Mouse (Mus musculus) midbrain, embryonic 13.5 days (tissue): ENCODE data around the gene Tapbp. TPM values are rescaled to one million over a fixed set of nuclear protein-coding genes. Genes with fewer than 3 reads are reported as not detected.
"Not testable (repeated sequence)": the region's sequence is repeated elsewhere in the genome, so short reads cannot be mapped to it uniquely, and the experiment has no call there.

ENCODE experiments used
- ATAC-seq: fragments of 200-750 bp; cut with Nextera tagmentation; 2 replicates; pipeline ENCODE4 v1.8.0; 2017; ENCODE audit warnings: mild to moderate bottlenecking, moderate TSS enrichment, moderate library complexity
- H3K27ac ChIP-seq: fragments of 300-500 bp; sonication (generic); 2 replicates; pipeline ENCODE4 v1.5.1; 2015; ENCODE audit warnings: inconsistent platforms, mild to moderate bottlenecking, moderate library complexity
- H3K27me3 ChIP-seq: fragments of 300-500 bp; sonication (generic); 2 replicates; pipeline ENCODE4 v1.6.1; 2015; ENCODE audit warnings: mild to moderate bottlenecking, inconsistent platforms
- H3K36me3 ChIP-seq: fragments of 300-500 bp; sonication (generic); 2 replicates; pipeline ENCODE4 v1.6.1; 2015; ENCODE audit warnings: mild to moderate bottlenecking, inconsistent platforms
- H3K4me1 ChIP-seq: fragments of 300-500 bp; sonication (generic); replicated peaks from 2 replicates; pipeline ENCODE4 v1.6.1; 2015; ENCODE audit warnings: inconsistent platforms
- H3K4me2 ChIP-seq: fragments of 300-500 bp; sonication (generic); replicated peaks from 2 replicates; pipeline ENCODE4 v1.6.1; 2015; ENCODE audit warnings: moderate library complexity, mild to moderate bottlenecking, inconsistent platforms
- H3K4me3 ChIP-seq: fragments of 300-500 bp; sonication (generic); replicated peaks from 2 replicates; pipeline ENCODE4 v1.5.1; 2015; ENCODE audit warnings: mild to moderate bottlenecking, inconsistent platforms
- H3K9ac ChIP-seq: fragments of 300-500 bp; sonication (generic); replicated peaks from 2 replicates; pipeline ENCODE4 v1.6.1; 2015; ENCODE audit warnings: mild to moderate bottlenecking, inconsistent platforms
- H3K9me3 ChIP-seq: fragments of 300-500 bp; sonication (generic); 2 replicates; pipeline ENCODE4 v1.6.1; 2016; ENCODE audit warnings: mild to moderate bottlenecking, inconsistent platforms
- WGBS: fragments of 180-500 bp; shearing (Covaris S2); methylation state at CpG from one replicate; pipeline ENCODE4 v1.1.7; 2015; 5-methylcytosine and 5-hydroxymethylcytosine counted together
- polyA plus RNA-seq: library from polyadenylated mRNA; unstranded; fragments of >200 nt; fragmentation: Nextera tagmentation; extraction: Ambion mirVana; gene quantifications from 2 replicates; pipeline ENCODE4 v1.2.1, GENCODE M21; 2015

Tapbp gene
- polyA plus RNA-seq, 1 experiment from 2014 or later, result 19.6 TPM

DNA sequence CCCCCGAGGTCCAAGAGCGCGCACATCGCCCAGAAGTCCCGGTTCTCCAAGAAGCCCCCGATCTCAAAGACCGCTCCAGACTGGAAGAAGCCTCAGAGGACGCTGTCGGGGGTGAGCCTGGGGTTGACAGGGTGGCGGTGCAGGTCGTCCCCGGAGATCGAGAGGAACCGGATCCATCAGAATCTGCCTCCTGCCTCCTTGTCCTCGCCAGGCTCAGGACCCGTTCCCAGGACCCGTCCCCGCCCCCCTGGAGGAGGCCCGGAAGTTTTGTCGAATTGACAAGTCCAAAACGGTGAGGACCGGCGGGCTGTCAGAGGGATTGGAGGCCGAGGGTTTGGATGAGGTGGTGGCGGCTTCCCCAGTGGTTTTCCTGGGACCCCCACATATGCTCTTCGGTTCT lies 25.3 kb downstream of the Tapbp start:
- H3K4me3 ChIP-seq, result peak overlapping the region; percentile 88
- no peak overlapping the region; the same call in 1 of the 2 replicates for H3K27ac ChIP-seq
- no peaks in the 10 kb centered on the region for H3K27me3 ChIP-seq
- peaks cover 26% of the 10 kb centered on the region for H3K4me1 ChIP-seq
- ATAC-seq, result peak; percentile 35
- H3K36me3 ChIP-seq, result peaks cover 60% of the 10 kb centered on the region
- WGBS, result 3% methylated on average over 26 of the region's 26 CpGs
- peak overlapping the region; percentile 85 for H3K9ac ChIP-seq
- H3K4me2 ChIP-seq, result peak overlapping the region; percentile 99
- no peaks in the 10 kb centered on the region for H3K9me3 ChIP-seq

DNA sequence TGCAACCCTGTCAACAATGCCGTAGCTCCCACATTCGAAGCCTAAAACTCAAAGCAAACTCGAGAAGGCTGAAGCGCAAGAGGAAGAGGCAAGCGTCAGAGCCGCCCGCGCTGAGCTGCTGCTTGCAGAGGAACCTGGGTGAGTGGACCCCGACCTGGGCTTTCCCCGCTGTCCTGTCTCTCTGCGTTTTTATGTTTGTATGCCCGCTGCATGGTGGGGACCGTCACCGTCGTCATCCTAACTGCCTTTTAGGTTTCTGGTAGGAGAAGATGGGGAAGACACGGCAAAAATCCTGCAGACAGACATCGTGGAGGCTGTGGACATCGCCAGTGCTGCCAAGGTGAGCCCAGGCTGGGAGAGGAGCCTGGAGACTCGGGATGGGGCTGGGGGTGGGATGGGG lies 25.7 kb downstream of the Tapbp start:
- peak overlapping the region; percentile 85 for H3K9ac ChIP-seq
- H3K4me2 ChIP-seq, result peak overlapping the region; percentile 99
- H3K36me3 ChIP-seq, result peaks cover 61% of the 10 kb centered on the region
- H3K4me1 ChIP-seq, result peaks cover 26% of the 10 kb centered on the region
- WGBS, result 59% methylated on average over 19 of the region's 19 CpGs
- no peaks in the 10 kb centered on the region for H3K27me3 ChIP-seq
- H3K9me3 ChIP-seq, result no peaks in the 10 kb centered on the region
- peak overlapping the region; percentile 88 for H3K4me3 ChIP-seq
- no peak for ATAC-seq
- no peak overlapping the region for H3K27ac ChIP-seq

DNA sequence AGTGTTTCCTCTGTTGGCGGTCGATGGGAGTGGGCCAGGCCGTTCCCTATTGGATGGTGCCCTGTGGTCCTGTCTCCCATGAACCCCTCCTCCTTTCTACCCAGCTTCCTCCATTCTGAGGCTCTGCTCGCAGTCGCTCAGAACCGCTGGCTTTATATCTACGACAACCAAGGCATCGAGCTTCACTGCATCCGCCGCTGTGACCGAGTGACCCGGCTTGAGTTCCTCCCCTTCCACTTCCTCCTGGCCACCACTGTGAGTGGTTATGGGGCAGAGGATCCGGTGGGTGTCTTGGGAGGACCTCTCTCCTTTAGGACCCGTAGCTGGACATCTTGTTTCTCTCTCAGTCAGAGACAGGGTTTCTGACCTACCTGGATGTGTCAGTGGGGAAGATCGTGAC lies 27.8 kb downstream of the Tapbp start:
- no peak overlapping the region for H3K27ac ChIP-seq
- peaks cover 62% of the 10 kb centered on the region for H3K36me3 ChIP-seq
- WGBS, result 92% methylated on average over 15 of the region's 15 CpGs
- no peak for ATAC-seq
- no peaks in the 10 kb centered on the region for H3K9me3 ChIP-seq
- no peaks in the 10 kb centered on the region for H3K27me3 ChIP-seq
- peaks cover 26% of the 10 kb centered on the region for H3K4me1 ChIP-seq
- H3K9ac ChIP-seq, result no peak overlapping the region
- no peak overlapping the region for H3K4me2 ChIP-seq
- no peak overlapping the region for H3K4me3 ChIP-seq

DNA sequence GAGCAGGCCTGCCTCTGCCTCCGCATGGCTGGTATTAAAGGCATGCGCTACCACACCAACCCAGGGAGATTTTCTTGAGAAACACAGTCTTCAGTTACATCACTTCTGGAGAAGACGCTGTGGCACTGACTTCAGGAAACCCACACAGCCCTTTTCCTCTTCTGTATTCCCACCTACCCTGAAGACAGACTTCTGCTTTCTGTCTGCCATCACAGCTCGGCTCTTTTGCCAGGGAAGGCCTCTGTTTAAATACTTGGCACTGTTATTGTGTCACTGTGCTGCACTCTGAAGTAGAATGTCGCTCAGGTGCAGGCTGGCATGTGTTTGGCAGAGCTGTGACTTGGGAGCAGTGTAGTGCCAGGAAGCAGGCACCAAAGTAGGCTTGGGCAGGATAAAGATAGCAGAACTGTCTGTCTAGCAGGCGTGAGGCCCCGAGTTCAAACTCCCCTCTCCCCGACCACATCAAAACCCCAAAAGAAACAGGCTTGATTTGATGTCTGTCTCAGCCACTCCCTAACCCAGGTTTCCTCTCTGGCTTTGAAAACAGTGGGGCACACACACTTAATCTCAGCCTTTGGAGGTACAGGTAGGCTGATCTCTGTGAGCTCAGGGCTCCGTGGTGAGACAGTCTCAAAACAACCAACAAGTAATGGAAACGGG lies 31.9 kb downstream of the Tapbp start:
- no peak for ATAC-seq
- Histone ChIP-seq H3K4me3 (no peak overlapping the region), H3K36me3 (peaks cover 82% of the 10 kb centered on the region), H3K4me1 (peaks cover 39% of the 10 kb centered on the region), H3K27me3 (no peaks in the 10 kb centered on the region), H3K4me2 (no peak overlapping the region), H3K27ac (no peak overlapping the region), H3K9me3 (no peaks in the 10 kb centered on the region), H3K9ac (no peak overlapping the region)
- 93% methylated on average over 10 of the region's 10 CpGs for WGBS

DNA sequence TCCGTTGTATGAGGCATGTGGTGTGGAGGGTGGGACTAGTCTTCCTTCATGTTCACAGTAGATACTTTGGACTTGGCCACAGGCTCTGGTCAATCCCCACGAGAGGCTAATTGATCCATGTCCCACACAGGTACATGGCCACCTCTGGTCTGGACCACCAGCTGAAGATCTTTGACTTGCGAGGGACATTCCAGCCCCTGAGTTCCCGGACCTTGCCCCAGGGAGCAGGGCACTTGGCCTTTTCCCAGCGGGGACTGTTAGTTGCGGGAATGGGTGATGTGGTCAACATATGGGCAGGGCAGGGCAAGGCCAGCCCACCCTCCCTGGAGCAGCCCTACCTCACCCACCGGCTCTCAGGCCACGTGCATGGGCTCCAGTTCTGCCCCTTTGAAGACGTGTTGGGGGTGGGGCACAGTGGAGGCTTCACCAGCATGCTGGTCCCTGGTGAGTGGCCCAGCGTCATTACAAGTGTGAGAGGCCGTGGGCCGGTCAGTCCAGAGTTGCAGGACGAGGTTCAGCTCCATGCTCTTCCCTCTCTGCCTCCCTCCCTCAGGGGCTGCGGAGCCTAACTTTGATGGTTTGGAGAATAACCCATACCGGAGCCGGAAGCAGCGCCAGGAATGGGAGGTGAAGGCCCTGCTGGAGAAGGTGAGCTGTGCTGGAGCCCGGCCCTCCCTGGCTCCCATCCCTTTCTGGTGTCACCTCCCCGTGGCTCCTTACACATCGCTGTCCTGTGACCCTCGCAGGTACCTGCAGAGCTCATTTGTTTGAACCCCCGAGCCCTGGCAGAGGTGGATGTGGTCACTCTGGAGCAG lies 32.6 kb downstream of the Tapbp start:
- no peak overlapping the region for H3K27ac ChIP-seq
- no peak overlapping the region for H3K9ac ChIP-seq
- no peak overlapping the region for H3K4me3 ChIP-seq
- WGBS, result 89% methylated on average over 22 of the region's 22 CpGs
- H3K36me3 ChIP-seq, result peaks cover 82% of the 10 kb centered on the region
- peaks cover 47% of the 10 kb centered on the region for H3K4me1 ChIP-seq
- H3K27me3 ChIP-seq, result no peaks in the 10 kb centered on the region
- H3K9me3 ChIP-seq, result no peaks in the 10 kb centered on the region
- no peak overlapping the region for H3K4me2 ChIP-seq
- ATAC-seq, result no peak

- 93% methylated on average over 19 of the region's 19 CpGs for WGBS
- H3K27me3 ChIP-seq, result no peaks in the 10 kb centered on the region
- no peak for ATAC-seq
- no peak overlapping the region for H3K4me3 ChIP-seq
- 0 out of 2 replicates have a peak overlapping the region, but pooled peaks have one; percentile 25 for H3K9ac ChIP-seq
- peaks cover 54% of the 10 kb centered on the region for H3K4me1 ChIP-seq
- no peak overlapping the region for H3K27ac ChIP-seq
- H3K4me2 ChIP-seq, result no peak overlapping the region
- peaks cover 82% of the 10 kb centered on the region for H3K36me3 ChIP-seq
- H3K9me3 ChIP-seq, result no peaks in the 10 kb centered on the region
These were observed 33.3 kb downstream of the Tapbp start for GRCm38 (mm10) chr17:33948905-33949537.

DNA sequence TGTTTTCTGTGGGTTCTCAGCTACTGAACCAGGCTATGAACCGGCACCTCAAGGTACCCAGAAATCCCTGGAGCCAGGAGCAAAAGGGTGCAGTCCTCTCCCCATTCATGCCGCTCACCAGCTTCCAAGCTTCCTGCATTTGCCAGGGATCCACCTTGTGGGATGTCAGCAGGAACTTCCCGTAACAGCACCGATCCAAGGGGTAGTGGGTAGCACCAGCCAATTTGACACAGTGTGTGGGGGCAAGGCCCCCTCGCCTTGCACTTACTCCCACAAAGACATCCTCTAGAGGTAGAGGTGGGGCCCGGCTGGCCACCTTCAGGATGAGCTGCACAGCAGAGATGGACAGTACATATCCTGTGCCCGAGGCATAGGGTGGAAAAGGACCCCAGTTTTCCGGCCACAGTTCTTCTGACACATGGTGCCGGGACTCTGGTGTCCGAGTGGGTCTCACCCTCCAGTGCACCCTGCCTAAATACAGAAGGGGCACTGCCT lies 34.5 kb downstream of the Tapbp start:
- H3K4me3 ChIP-seq, result peak overlapping the region; percentile 54
- peak overlapping the region; percentile 93 for H3K4me2 ChIP-seq
- ATAC-seq, result no peak; the same call in 1 of the 2 replicates
- 77% methylated on average over 10 of the region's 10 CpGs for WGBS
- H3K9ac ChIP-seq, result peak overlapping the region; percentile 80
- peak overlapping the region; percentile 91 for H3K27ac ChIP-seq
- H3K4me1 ChIP-seq, result peaks cover 62% of the 10 kb centered on the region
- H3K27me3 ChIP-seq, result no peaks in the 10 kb centered on the region
- peaks cover 73% of the 10 kb centered on the region for H3K36me3 ChIP-seq
- no peaks in the 10 kb centered on the region for H3K9me3 ChIP-seq

DNA sequence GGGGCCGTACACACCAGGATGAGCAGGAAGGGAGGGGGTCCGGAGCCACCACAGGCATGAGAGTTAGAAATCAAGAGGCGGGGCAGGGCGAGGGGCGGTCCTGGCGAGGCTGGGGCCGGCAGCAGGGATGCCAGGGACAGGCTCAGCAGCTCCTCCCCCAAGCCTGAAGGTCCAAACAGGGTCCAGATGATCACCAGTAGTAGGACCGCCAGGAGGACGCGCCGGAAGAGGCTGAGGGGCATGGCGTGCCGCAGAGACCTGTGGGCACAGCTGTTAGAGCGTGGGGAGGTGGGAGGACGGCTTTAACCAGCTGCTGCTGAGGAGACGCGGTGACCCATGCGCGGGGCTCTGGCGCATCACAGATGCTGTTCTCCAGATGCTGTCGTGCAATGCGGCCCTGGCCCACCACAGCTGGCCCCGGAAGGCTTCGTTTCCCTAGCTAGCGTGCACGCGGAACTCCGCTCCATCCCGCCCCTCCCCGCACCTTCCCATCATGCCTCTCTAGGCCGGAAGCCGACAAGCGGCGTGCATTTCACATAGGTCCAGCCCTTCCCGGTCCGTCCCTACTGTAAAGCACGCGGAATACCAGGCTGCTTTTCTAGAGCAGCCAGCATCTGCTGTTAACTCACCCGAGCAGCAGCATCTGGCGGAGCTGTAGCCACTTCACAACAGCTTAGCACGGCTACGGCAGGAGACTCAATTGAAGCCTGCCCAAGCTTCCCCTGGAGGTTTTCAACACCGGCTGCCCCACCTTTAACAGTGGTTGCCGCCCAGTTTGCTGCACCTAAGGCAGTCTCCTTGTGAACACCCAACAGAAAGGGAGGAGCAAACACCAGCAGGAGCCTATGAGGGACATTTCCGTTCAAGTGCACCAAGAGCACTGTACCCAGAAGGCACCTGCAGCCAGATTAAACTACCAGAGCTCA lies 35.6 kb downstream of the Tapbp start, which contains the start of gene B3galt4:
TSS of gene B3galt4 (minus strand) at position 468 of the 926 bp plus-strand sequence.
- Histone ChIP-seq H3K9me3 (no peaks in the 10 kb centered on the region), H3K36me3 (peaks cover 63% of the 10 kb centered on the region), H3K4me2 (peak within 1 kb of the TSS; percentile 93), H3K27ac (peak within 1 kb of the TSS; percentile 91), H3K4me3 (peak within 1 kb of the TSS; percentile 54), H3K4me1 (peaks cover 63% of the 10 kb centered on the region), H3K27me3 (no peaks in the 10 kb centered on the region), H3K9ac (peak within 1 kb of the TSS; percentile 80)
- peak; percentile 76 for ATAC-seq
- WGBS, result under 1% methylated on average over 45 of the region's 45 CpGs

GRCm38 (mm10) chr17:33952015-33952414 lies 36.3 kb downstream of the Tapbp start:
- Histone ChIP-seq H3K4me3 (peak overlapping the region; percentile 54), H3K36me3 (peaks cover 57% of the 10 kb centered on the region), H3K4me2 (peak overlapping the region; percentile 93), H3K4me1 (peaks cover 70% of the 10 kb centered on the region)
- not testable (repeated sequence) for H3K9ac ChIP-seq, H3K27ac ChIP-seq, H3K27me3 ChIP-seq, ATAC-seq, H3K9me3 ChIP-seq
- WGBS, result 69% methylated on average over 13 of the region's 13 CpGs

- Histone ChIP-seq H3K9me3 (no peaks in the 10 kb centered on the region), H3K4me1 (peaks cover 78% of the 10 kb centered on the region), H3K4me2 (0 out of 2 replicates have a peak overlapping the region, but pooled peaks have one; percentile 81), H3K9ac (peak overlapping the region; percentile 32; the same call in 1 of the 2 replicates), H3K36me3 (peaks cover 52% of the 10 kb centered on the region), H3K4me3 (peak overlapping the region; percentile 8; the same call in 1 of the 2 replicates), H3K27ac (no peak overlapping the region), H3K27me3 (no peaks in the 10 kb centered on the region)
- ATAC-seq, result no peak
- WGBS, result 82% methylated on average over 4 of the region's 4 CpGs
These were observed 37.2 kb downstream of the Tapbp start for GRCm38 (mm10) chr17:33952879-33953278.

GRCm38 (mm10) chr17:33953310-33953709 lies 37.6 kb downstream of the Tapbp start:
- Histone ChIP-seq H3K36me3 (peaks cover 52% of the 10 kb centered on the region), H3K27ac (no peak overlapping the region), H3K4me3 (peak overlapping the region; percentile 8; the same call in 1 of the 2 replicates), H3K4me1 (peaks cover 81% of the 10 kb centered on the region), H3K27me3 (no peaks in the 10 kb centered on the region), H3K9ac (peak overlapping the region; percentile 32; the same call in 1 of the 2 replicates), H3K4me2 (peak overlapping the region; percentile 81; the same call in 1 of the 2 replicates), H3K9me3 (no peaks in the 10 kb centered on the region)
- 90% methylated on average over 3 of the region's 3 CpGs for WGBS
- no peak for ATAC-seq
